Mouse (Mus musculus) embryo, embryonic 11 days (tissue): ENCODE measurements around the gene Olfr262.
"Not testable (repeated sequence)": the region's sequence is repeated elsewhere in the genome, so short reads cannot be mapped to it uniquely, and the experiment has no call there.

Experiments used
- DNase-seq: peaks from one replicate; pipeline ENCODE4 v3.0.0-alpha.2; 2015

Gene Olfr262

DNA sequence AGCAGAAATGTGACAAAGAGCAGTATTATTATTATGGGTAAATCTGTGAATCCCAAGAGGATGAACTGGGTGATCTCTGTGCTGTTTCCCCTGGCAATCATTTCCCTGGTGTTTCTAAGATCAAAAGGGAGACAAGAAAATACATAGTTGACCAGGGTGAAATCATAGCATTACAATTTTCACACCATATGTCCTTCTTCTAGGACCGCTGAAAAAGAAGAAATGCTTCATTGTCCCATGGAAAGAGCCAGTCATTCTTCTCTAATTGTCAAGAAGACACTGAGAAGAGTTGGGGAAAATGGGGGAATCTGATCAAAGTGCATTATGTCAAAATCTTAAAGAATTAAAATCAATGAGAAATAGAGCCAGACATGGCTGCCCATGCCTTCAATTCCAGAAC is at the start of gene Olfr262:
Gene Olfr262, minus strand, starts transcription at position 101 of the 400 bp plus-strand sequence.
- no peak for DNase-seq

DNA sequence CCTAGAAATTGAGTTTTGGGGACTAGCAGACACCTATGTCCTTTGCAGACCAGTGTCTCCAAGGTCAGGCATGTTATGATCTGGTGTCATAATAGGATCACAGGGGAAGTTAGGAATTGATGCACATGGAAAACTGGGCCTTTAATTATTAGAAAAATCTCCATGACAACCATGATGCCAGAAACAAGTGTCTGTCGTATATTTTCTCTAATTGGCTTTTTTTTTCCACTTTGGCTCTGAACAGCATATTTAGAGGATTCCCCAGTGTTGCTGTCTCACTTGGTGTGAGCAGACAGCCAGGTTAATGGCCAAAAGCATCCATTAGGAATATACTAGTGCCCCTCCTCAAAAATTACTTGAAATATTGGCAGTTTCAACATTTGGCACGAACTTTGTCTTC is 38.1 kb upstream of the Olfr262 start, which contains the start of gene Olfr1434:
Gene Olfr1434, plus strand, starts transcription at position 301 of the 400 bp plus-strand sequence.
- no peak for DNase-seq

DNA sequence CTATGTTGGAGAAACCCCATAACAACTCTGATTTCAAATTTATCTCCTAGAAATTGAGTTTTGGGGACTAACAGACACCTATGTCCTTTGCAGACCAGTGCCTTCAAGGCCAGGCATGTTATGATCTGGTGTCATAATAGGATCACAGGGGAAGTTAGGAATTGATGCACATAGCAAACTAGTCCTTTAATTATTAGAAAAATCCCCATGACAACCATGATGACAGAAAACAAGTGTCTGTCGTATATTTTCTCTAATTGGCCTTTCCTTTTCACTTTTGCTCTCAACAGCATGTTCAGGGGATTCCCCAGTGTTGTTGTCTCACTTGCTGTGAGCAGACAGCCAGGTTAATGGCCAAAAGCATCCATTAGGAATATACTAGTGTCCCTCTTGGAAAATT is 19.3 kb upstream of the Olfr262 start, which contains the start of gene Olfr235:
Gene Olfr235, plus strand, starts transcription at position 301 of the 400 bp plus-strand sequence.
- no peak for DNase-seq

DNA sequence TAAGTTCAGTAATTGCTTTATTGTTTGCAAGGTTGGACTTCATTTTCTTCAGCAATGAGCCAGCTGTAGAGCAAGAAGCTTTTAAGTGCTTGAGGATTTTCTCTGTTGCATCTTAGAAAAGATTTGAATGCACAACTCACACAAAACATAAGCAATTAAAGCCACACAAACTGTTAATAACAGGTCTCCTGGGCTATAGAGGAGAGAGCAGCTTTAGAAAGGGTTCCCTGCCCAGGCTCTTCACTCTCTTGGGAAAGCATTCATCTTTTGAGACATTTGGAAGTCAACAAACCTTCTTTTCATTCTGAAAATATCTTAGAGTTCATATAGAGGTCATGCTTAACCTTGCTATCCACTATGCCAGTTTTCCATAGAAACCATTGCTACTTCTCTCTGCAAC is 9.0 kb downstream of the Olfr262 start, which contains the start of gene Olfr1432:
Gene Olfr1432, minus strand, starts transcription at position 101 of the 400 bp plus-strand sequence.
- DNase-seq, result not testable (repeated sequence)

- no peak for DNase-seq
These were observed 41.1 kb downstream of the Olfr262 start, which contains the start of gene Olfr1431 for GRCm38 (mm10) chr19:12200334-12200733. Olfr1431 (plus strand) TSS chr19:12200634.

DNA sequence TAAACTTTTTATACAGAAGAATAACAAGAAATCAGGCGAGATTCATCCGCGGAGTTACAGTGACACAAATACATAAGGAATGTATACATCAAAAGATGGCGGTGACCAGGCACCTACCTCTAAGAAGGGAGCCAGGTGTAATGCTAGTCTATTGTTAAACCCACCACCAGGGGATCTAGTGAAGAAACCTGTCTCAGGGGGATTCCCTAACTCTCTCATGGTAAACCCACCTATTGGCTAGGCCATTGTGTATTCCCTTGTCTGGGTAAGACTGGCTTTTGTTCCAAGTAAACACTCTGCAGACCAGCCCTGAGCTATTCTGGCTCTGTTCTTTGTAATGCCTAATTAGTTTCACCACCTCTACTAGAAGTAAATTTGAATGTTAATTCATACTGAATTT is 42.4 kb downstream of the Olfr262 start:
- DNase-seq, result not testable (repeated sequence)
